Mouse (Mus musculus) erythroblast, embryonic 14.5 days (primary cell): ENCODE results near the gene Soat2.

ENCODE experiments used
- GATA1 ChIP-seq: IDR thresholded peaks from 2 replicates; pipeline ENCODE4 v1.6.1; 2012; ENCODE audit warnings: low read length, inconsistent platforms, mixed read lengths
- TAL1 ChIP-seq: IDR thresholded peaks from 3 replicates; pipeline ENCODE4 v1.6.1; 2012; ENCODE audit warnings: low read length, inconsistent platforms, mixed read lengths

DNA sequence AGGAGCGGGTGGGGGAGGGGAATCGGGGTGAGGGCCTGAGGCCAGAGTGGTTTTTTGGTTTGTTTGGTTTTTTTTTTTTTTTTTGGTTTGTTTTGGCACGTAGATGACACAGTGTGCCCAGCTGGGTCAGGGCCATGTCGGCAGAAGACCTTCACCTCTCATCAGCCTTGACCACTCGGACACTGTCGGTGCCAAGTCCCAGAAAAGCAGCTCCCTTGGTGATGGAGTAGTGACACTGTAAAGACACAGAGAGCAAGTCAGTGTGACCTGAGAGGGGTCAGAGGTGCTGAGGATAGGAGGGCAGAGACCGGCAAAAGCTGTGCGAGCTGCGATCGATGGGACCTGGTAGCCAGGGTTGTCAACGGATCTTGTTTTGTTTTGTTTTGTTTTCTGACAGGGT lies 35.9 kb downstream of the Soat2 start:
- TF ChIP-seq GATA1 (no peak), TAL1 (no peak)
